Mouse (Mus musculus) brown adipose tissue, adult 24 weeks (tissue): ENCODE results near the gene Cped1. TPM values are rescaled to one million over a fixed set of nuclear protein-coding genes. Genes with fewer than 3 reads are reported as not detected.
"Not testable (repeated sequence)": the region's sequence is repeated elsewhere in the genome, so short reads cannot be mapped to it uniquely, and the experiment has no call there.

Source experiments
- H3K27ac ChIP-seq: fragments of 200-500 bp; replicated peaks from 2 replicates; pipeline ENCODE4 v1.5.1; 2012; ENCODE audit warnings: low read depth, mild to moderate bottlenecking, low read length
- H3K4me1 ChIP-seq: fragments of 200-500 bp; 2 replicates; pipeline ENCODE4 v1.6.1; 2012; ENCODE audit warnings: low read length, mixed read lengths; ENCODE audit not compliant: control insufficient read depth, insufficient read depth, insufficient read length
- H3K4me3 ChIP-seq: fragments of 200-500 bp; 2 replicates; pipeline ENCODE4 v1.5.1; 2012; ENCODE audit warnings: low read depth, mild to moderate bottlenecking, low read length, moderate library complexity; ENCODE audit not compliant: insufficient read depth
- polyA plus RNA-seq: library from polyadenylated mRNA; stranded (reverse); fragments of >200 nt; gene quantifications from 2 replicates; pipeline ENCODE4 v1.2.4, GENCODE M21; 2012; ENCODE audit not compliant: missing spikeins, insufficient read depth, insufficient read length

Cped1 gene
- polyA plus RNA-seq, 1 experiment, result 39.6 TPM

- no peak overlapping the region for H3K27ac ChIP-seq
- no peak overlapping the region for H3K4me3 ChIP-seq
- peaks cover 8% of the 10 kb centered on the region for H3K4me1 ChIP-seq
These were observed 42.1 kb downstream of the Cped1 start for GRCm38 (mm10) chr6:22027854-22028253.

- H3K4me3 ChIP-seq, result no peak overlapping the region
- peaks cover 13% of the 10 kb centered on the region for H3K4me1 ChIP-seq
- no peak overlapping the region for H3K27ac ChIP-seq
These were observed 44.7 kb downstream of the Cped1 start for GRCm38 (mm10) chr6:22030381-22030780.

- H3K4me3 ChIP-seq, result no peak overlapping the region
- no peak overlapping the region for H3K27ac ChIP-seq
- peaks cover 17% of the 10 kb centered on the region for H3K4me1 ChIP-seq
These were observed 47.5 kb downstream of the Cped1 start for GRCm38 (mm10) chr6:22033188-22033587.

GRCm38 (mm10) chr6:22035408-22035807 is 49.7 kb downstream of the Cped1 start:
- Histone ChIP-seq H3K27ac (no peak overlapping the region), H3K4me1 (peaks cover 17% of the 10 kb centered on the region), H3K4me3 (no peak overlapping the region)

GRCm38 (mm10) chr6:22035895-22036294 is 50.2 kb downstream of the Cped1 start:
- H3K4me3 ChIP-seq, result no peak overlapping the region
- H3K27ac ChIP-seq, result no peak overlapping the region
- H3K4me1 ChIP-seq, result peaks cover 17% of the 10 kb centered on the region

GRCm38 (mm10) chr6:22036396-22036795 is 50.7 kb downstream of the Cped1 start:
- H3K4me1 ChIP-seq, result peaks cover 17% of the 10 kb centered on the region
- no peak overlapping the region for H3K27ac ChIP-seq
- H3K4me3 ChIP-seq, result no peak overlapping the region

- Histone ChIP-seq H3K27ac (peak overlapping the region; percentile 8), H3K4me3 (no peak overlapping the region), H3K4me1 (peaks cover 17% of the 10 kb centered on the region)
These were observed 51.2 kb downstream of the Cped1 start for GRCm38 (mm10) chr6:22036911-22037310.

- peak overlapping the region; percentile 43 for H3K27ac ChIP-seq
- peaks cover 17% of the 10 kb centered on the region for H3K4me1 ChIP-seq
- no peak overlapping the region for H3K4me3 ChIP-seq
These were observed 51.8 kb downstream of the Cped1 start for GRCm38 (mm10) chr6:22037441-22038050.

- H3K4me3 ChIP-seq, H3K27ac ChIP-seq: not testable (repeated sequence)
- H3K4me1 ChIP-seq, result peaks cover 17% of the 10 kb centered on the region
These were observed 54.0 kb downstream of the Cped1 start for GRCm38 (mm10) chr6:22039666-22040065.

GRCm38 (mm10) chr6:22044880-22045605 is 59.3 kb downstream of the Cped1 start:
- H3K4me1 ChIP-seq, result peaks cover 15% of the 10 kb centered on the region; the same call in 1 of the 2 replicates
- no peak overlapping the region for H3K4me3 ChIP-seq
- peak overlapping the region; percentile 65 for H3K27ac ChIP-seq

GRCm38 (mm10) chr6:22047101-22047500 is 61.4 kb downstream of the Cped1 start:
- Histone ChIP-seq H3K4me1 (peaks cover 23% of the 10 kb centered on the region; the same call in 1 of the 2 replicates), H3K4me3 (no peak overlapping the region), H3K27ac (0 out of 2 replicates have a peak overlapping the region, but pooled peaks have one; percentile 12)

GRCm38 (mm10) chr6:22049093-22049492 is 63.4 kb downstream of the Cped1 start:
- no peak overlapping the region for H3K4me3 ChIP-seq
- H3K27ac ChIP-seq, result peak overlapping the region; percentile 88
- H3K4me1 ChIP-seq, result peaks cover 22% of the 10 kb centered on the region; the same call in 1 of the 2 replicates

GRCm38 (mm10) chr6:22051526-22051925 is 65.8 kb downstream of the Cped1 start:
- peak overlapping the region; percentile 50; the same call in 1 of the 2 replicates for H3K27ac ChIP-seq
- peaks cover 14% of the 10 kb centered on the region; the same call in 1 of the 2 replicates for H3K4me1 ChIP-seq
- H3K4me3 ChIP-seq, result no peak overlapping the region

- Histone ChIP-seq H3K4me1 (peaks cover 13% of the 10 kb centered on the region; the same call in 1 of the 2 replicates), H3K4me3 (no peak overlapping the region), H3K27ac (no peak overlapping the region)
These were observed 67.3 kb downstream of the Cped1 start for GRCm38 (mm10) chr6:22053014-22053413.

- Histone ChIP-seq H3K27ac (no peak overlapping the region; the same call in 1 of the 2 replicates), H3K4me1 (peaks cover 2% of the 10 kb centered on the region; the same call in 1 of the 2 replicates), H3K4me3 (no peak overlapping the region)
These were observed 78.6 kb downstream of the Cped1 start for GRCm38 (mm10) chr6:22064341-22064740.
